In the genomic region with DNA sequence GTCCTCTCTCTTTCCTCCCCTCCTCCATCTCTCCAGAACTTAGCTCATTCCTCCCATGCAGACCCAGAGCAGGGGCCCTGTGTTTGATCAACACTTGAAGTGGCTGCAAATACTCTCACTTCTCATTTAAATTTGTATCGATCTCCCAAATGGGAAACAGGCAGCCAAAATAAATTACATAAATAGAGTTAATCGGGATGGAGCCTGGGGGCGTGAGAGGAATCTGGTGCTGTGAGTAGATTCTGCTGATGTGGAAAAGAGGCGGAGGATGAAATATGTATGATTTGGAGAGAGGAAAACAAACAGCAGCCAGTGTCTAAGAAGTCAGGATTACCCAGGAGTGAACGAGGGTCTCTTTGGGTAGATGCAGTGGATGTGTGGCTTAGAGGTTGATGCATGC, we compare ENCODE assay signal across 18 mouse cellular contexts.
DNase-seq lines count a peak whose midpoint lies in the region; ATAC-seq lines count a peak whose summit lies in the region.
"Had no signal": no experiment of that assay in that cellular context is flagged by ENCODE, and none has a peak within 500 bp of the region (broad histone marks: within the 10 kb centered on the region; RNA-seq: fewer than 3 reads in every experiment).

No protein-coding gene starts in this region.

- H3K9ac ChIP-seq in embryonic facial prominence, embryonic 14.5 days (ENCODE audit: low read depth, low read length): no peak overlapping the region
- no peak overlapping the region for H3K9ac ChIP-seq in limb, embryonic 15.5 days
- H3K9ac ChIP-seq: forebrain, embryonic 13.5 days; hindbrain, embryonic 13.5 days had no signal

- peak; percentile 12 for DNase-seq in embryo, embryonic 11 days
- DNase-seq in embryo, embryonic 10 days (ENCODE audit: low spot score): no peak
- peak; percentile 14 for DNase-seq in retina, postnatal 1 day
- no peak for DNase-seq in retina, embryonic 14.5 days (ENCODE audit: low spot score)
- DNase-seq in embryonic facial prominence, embryonic 14.5 days (ENCODE audit: low spot score): no peak
- DNase-seq: adrenal gland, adult 2 months; cerebellum, adult 18-20 months; cerebellum, postnatal 36 days; gastrocnemius, postnatal 14 days; heart, postnatal 14 days; left cerebral cortex, postnatal 4 days; lung, adult 18-20 months had no signal

- no peak overlapping the region for H3K4me3 ChIP-seq in embryonic facial prominence, embryonic 14.5 days (ENCODE audit: low read depth, low read length)
- H3K4me3 ChIP-seq in limb, embryonic 15.5 days: no peak overlapping the region
- H3K4me3 ChIP-seq: forebrain, embryonic 13.5 days; hindbrain, embryonic 13.5 days had no signal

- no peaks in the 10 kb centered on the region for H3K27me3 ChIP-seq in embryonic facial prominence, embryonic 14.5 days (replicated peaks; ENCODE audit: control insufficient read depth, insufficient read depth, low read length)
- no peaks in the 10 kb centered on the region for H3K27me3 ChIP-seq in limb, embryonic 15.5 days
- H3K27me3 ChIP-seq: forebrain, embryonic 13.5 days; hindbrain, embryonic 13.5 days had no signal

- H3K4me1 ChIP-seq in embryonic facial prominence, embryonic 14.5 days (ENCODE audit: control insufficient read depth, insufficient read depth, low read length): peaks cover 24% of the 10 kb centered on the region
- H3K4me1 ChIP-seq in limb, embryonic 15.5 days: peaks cover 33% of the 10 kb centered on the region

- WGBS in embryonic facial prominence, embryonic 14.5 days: 24% methylated on average over 5 of the region's 5 CpGs
- 14% methylated on average over 5 of the region's 5 CpGs for WGBS in limb, embryonic 15.5 days

- peak overlapping the region; percentile 28 for H3K4me2 ChIP-seq in embryonic facial prominence, embryonic 14.5 days (ENCODE audit: low read depth, low read length)
- peak overlapping the region; percentile 20; the same call in 1 of the 2 replicates for H3K4me2 ChIP-seq in limb, embryonic 15.5 days
- H3K4me2 ChIP-seq: forebrain, embryonic 13.5 days; hindbrain, embryonic 13.5 days had no signal

- H3K27ac ChIP-seq in embryonic facial prominence, embryonic 14.5 days (replicated peaks; ENCODE audit: low read depth, low read length): peak overlapping the region; percentile 2
- peak overlapping the region; percentile 73 for H3K27ac ChIP-seq in limb, embryonic 15.5 days
- H3K27ac ChIP-seq: forebrain, embryonic 13.5 days; hindbrain, embryonic 13.5 days had no signal

- no peaks in the 10 kb centered on the region for H3K9me3 ChIP-seq in embryonic facial prominence, embryonic 14.5 days (ENCODE audit: control insufficient read depth, low read length)
- no peaks in the 10 kb centered on the region for H3K9me3 ChIP-seq in limb, embryonic 15.5 days
- H3K9me3 ChIP-seq: forebrain, embryonic 13.5 days; hindbrain, embryonic 13.5 days had no signal

- ATAC-seq in embryonic facial prominence, embryonic 14.5 days (ENCODE audit: low read depth): no peak; the same call in 1 of the 2 replicates
- ATAC-seq in limb, embryonic 15.5 days (ENCODE audit: insufficient number of reproducible peaks, low FRiP score, low TSS enrichment, low read depth): peak; percentile 28; the same call in 1 of the 2 replicates
- ATAC-seq in erythroid progenitor cell, adult 5-6 weeks (replicated peaks; ENCODE audit: low FRiP score, poor library complexity, severe bottlenecking): no peak
- ATAC-seq in CD4-positive, CD25-positive, alpha-beta regulatory T cell, adult 4 months: no peak
- ATAC-seq: forebrain, embryonic 13.5 days; intestine, embryonic 16.5 days had no signal

- H3K36me3 ChIP-seq in embryonic facial prominence, embryonic 14.5 days (ENCODE audit: control insufficient read depth, insufficient read depth, low read length): no peaks in the 10 kb centered on the region
- no peaks in the 10 kb centered on the region for H3K36me3 ChIP-seq in limb, embryonic 15.5 days
- H3K36me3 ChIP-seq: hindbrain, embryonic 13.5 days had no signal

Comparison
In these comparisons a context has a peak if more than half of its experiments do, and no peak if none do; other contexts are left out.
1. DNase-seq: peak in embryo, embryonic 11 days (single experiment) and retina, postnatal 1 day (single experiment); none in embryo, embryonic 10 days (single experiment), retina, embryonic 14.5 days (single experiment) and embryonic facial prominence, embryonic 14.5 days (single experiment).